Mouse (Mus musculus) adrenal gland, postnatal 36 days (tissue): Measurements from ENCODE around the gene Lce1l. TPM values are rescaled to one million over a fixed set of nuclear protein-coding genes. Genes with fewer than 3 reads are reported as not detected.
"Not testable (repeated sequence)": the region's sequence is repeated elsewhere in the genome, so short reads cannot be mapped to it uniquely, and the experiment has no call there.

Source experiments
- DNase-seq, 2 experiments: peaks; one replicate each; pipeline ENCODE4 v3.0.0; 2021; ENCODE audit warnings: mixed read lengths in 1 of 2
- long read RNA-seq, 2 experiments: library from polyadenylated mRNA; stranded (forward); transcript quantifications; one replicate each; pipeline ENCODE4 v2.0.0; 2021; ENCODE audit warnings: borderline sequencing depth in 2 of 2
- total RNA-seq, 2 experiments: library from RNA; stranded (reverse); gene quantifications; 2 replicates each; pipeline ENCODE4 v1.2.3; 2021

Gene Lce1l
- not detected for total RNA-seq
- long read RNA-seq, experiment 1 = 0 reads
- long read RNA-seq, experiment 2 = 0 reads

- no peak for DNase-seq
Measured at GRCm38 (mm10) chr3:92851186-92851585, at the start of gene Lce1l. Gene Lce1l (minus strand): TSS chr3:92851286.

- DNase-seq = no peak
Measured at GRCm38 (mm10) chr3:92894489-92894888, 43.4 kb upstream of the Lce1l start.

GRCm38 (mm10) chr3:92894063-92894462 lies 43.0 kb upstream of the Lce1l start:
- no peak for DNase-seq

DNA sequence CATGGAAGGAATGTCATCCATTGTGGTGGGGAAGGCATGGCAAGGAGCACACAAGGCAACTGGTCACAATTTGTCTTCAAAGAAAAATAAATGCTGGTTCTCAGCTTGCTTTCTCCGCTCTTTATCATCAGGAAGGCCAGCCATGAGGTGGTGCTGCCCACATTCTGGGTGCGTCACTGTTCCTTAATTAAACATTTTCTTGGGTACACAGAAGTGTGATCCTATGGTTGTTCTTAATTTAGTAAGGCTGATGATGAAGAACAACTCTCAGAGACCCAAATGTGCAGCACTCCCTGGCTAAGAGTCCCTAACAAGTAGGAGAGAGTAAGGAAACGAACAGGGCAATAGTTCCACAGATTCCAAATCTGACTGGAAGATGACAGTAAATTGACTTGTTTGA lies 23.1 kb upstream of the Lce1l start:
- no peak for DNase-seq

GRCm38 (mm10) chr3:92870116-92870515 lies 19.0 kb upstream of the Lce1l start, which contains the start of gene 2310050C09Rik:
Gene 2310050C09Rik (minus strand): TSS chr3:92870216.
- DNase-seq = no peak

DNA sequence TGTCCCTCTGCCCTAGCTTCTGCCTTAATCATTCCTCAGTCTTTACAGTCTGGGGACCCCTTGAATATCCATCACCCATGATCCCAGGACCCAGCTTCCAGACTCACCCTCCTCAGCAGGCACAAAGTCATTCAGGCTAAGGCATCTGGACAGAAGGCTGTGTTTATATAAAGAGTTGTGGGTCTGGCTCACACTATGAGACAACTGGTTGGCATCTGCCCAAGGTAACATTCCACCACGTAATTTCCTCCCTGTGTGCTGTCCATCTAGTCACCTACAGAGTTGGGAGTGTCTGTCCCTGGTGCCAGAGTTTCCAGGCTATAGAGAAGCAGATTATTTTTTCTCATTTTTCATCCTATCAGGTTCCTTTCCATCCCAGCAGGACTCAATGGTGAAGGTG lies 24.0 kb downstream of the Lce1l start, which contains the start of gene Kprp:
Gene Kprp, minus strand, starts transcription at position 140 of the 400 bp plus-strand sequence.
- no peak for DNase-seq

- no peak for DNase-seq
Measured at GRCm38 (mm10) chr3:92825808-92826207, 25.3 kb downstream of the Lce1l start.

DNA sequence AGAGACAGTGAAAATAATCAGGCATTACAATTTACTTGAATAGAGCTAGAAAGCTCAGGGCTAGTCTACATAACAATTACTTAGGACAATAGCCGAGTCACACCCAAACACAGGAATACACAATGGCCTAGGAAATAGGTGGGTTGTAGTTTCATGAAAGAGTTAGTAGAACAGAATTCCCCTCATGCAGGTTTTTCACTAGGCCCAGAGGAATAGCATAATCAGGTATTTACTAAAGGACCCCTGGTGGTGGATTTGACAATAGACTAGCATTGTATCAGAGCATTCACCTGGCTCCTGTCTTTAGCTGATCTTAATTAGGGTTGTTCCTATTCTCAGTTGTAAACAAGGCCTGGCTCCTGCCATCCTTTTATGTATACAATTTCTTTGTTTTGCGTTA lies 35.0 kb downstream of the Lce1l start:
- not testable (repeated sequence) for DNase-seq

GRCm38 (mm10) chr3:92815581-92815980 lies 35.5 kb downstream of the Lce1l start:
- DNase-seq = no peak

DNA sequence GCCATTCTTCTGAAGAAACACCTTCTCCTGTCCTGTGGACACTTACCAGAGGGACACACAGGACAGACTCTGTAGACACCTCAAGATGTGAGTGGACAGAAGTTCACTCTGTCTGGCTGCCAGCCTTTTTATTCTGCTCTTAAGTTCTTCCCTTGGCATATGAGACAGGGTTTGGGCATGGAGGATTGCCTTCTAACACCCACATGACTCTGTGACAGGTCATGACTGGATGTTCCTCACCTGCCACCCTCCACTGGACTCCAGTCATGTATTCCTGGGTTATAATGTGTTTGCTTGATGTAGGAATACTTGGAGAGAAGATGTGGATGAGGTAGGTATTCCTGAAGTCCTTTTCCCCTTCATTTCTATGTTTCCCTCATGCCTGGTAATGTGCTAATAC lies 43.3 kb downstream of the Lce1l start, which contains the start of gene Lce1k:
Gene Lce1k, minus strand, starts transcription at position 101 of the 400 bp plus-strand sequence.
- DNase-seq = no peak

Other genes starting within 250 kb of the Lce1l start
- gene 2210017I01Rik, start 243.8 kb downstream of the Lce1l start, total RNA-seq = not detected
- gene Lce6a, start 229.6 kb downstream of the Lce1l start, total RNA-seq = not detected
- gene Lce1a1, start 203.0 kb downstream of the Lce1l start, total RNA-seq = not detected
- not detected for gene Lce1b, start 194.4 kb downstream of the Lce1l start, total RNA-seq
- not detected for gene Lce1a2, start 181.0 kb downstream of the Lce1l start, total RNA-seq
- gene Lce1c, start 172.0 kb downstream of the Lce1l start, total RNA-seq = not detected
- gene Lce1d, start 164.1 kb downstream of the Lce1l start, total RNA-seq = not detected
- gene Lce1e, start 142.2 kb downstream of the Lce1l start, total RNA-seq = not detected
- not detected for gene Lce1f, start 130.9 kb downstream of the Lce1l start, total RNA-seq
- gene Gm38119, start 112.2 kb downstream of the Lce1l start, total RNA-seq = not detected
- not detected for gene Lce1g, start 98.9 kb downstream of the Lce1l start, total RNA-seq
- not detected for gene Lce1h, start 86.2 kb downstream of the Lce1l start, total RNA-seq
- gene Lce1i, start 72.4 kb downstream of the Lce1l start, total RNA-seq = not detected
- not detected for gene Lce1j, start 60.8 kb downstream of the Lce1l start, total RNA-seq
- not detected for gene Lce1k, start 43.4 kb downstream of the Lce1l start, total RNA-seq
- not detected for gene Kprp, start 24.0 kb downstream of the Lce1l start, total RNA-seq
- not detected for gene 2310050C09Rik, start 18.9 kb upstream of the Lce1l start, total RNA-seq
- not detected for gene Lce3a, start 74.9 kb upstream of the Lce1l start, total RNA-seq
- gene Lce3b, start 81.7 kb upstream of the Lce1l start, total RNA-seq = not detected
- not detected for gene Lce3c, start 93.2 kb upstream of the Lce1l start, total RNA-seq
- not detected for gene Lce3d, start 106.1 kb upstream of the Lce1l start, total RNA-seq
- gene Lce3e, start 115.8 kb upstream of the Lce1l start, total RNA-seq = not detected
- not detected for gene Lce3f, start 140.9 kb upstream of the Lce1l start, total RNA-seq
- not detected for gene Crct1, start 164.4 kb upstream of the Lce1l start, total RNA-seq
- not detected for gene Lce1m, start 167.8 kb upstream of the Lce1l start, total RNA-seq
- gene Gm4858, start 217.5 kb upstream of the Lce1l start, total RNA-seq = not detected